Mouse (Mus musculus) embryonic facial prominence, embryonic 11.5 days (tissue): ENCODE results near the gene Olfr1221. TPM values are rescaled to one million over a fixed set of nuclear protein-coding genes. Genes with fewer than 3 reads are reported as not detected.
"Not testable (repeated sequence)": the region's sequence is repeated elsewhere in the genome, so short reads cannot be mapped to it uniquely, and the experiment has no call there.

Experiments used
- ATAC-seq: fragments of 200-750 bp; cut with Nextera tagmentation; replicated peaks from 2 replicates; pipeline ENCODE4 v1.8.0; 2017; ENCODE audit warnings: low read depth; ENCODE audit not compliant: insufficient number of reproducible peaks, low FRiP score, low TSS enrichment
- DNase-seq: peaks from one replicate; pipeline ENCODE4 v3.0.0-alpha.2; 2015; ENCODE audit warnings: low spot score
- H3K27ac ChIP-seq: fragments of 300-500 bp; sonication (generic); replicated peaks from 2 replicates; pipeline ENCODE4 v1.5.1; 2014; ENCODE audit warnings: mild to moderate bottlenecking, low read depth, low read length, control low read depth
- H3K27me3 ChIP-seq: fragments of 300-500 bp; sonication (generic); 2 replicates; pipeline ENCODE4 v1.6.1; 2014; ENCODE audit warnings: mild to moderate bottlenecking, low read length, moderate library complexity, mixed read lengths; ENCODE audit not compliant: control insufficient read depth, insufficient read depth
- H3K36me3 ChIP-seq: fragments of 300-500 bp; sonication (generic); replicated peaks from 2 replicates; pipeline ENCODE4 v1.6.1; 2014; ENCODE audit warnings: low read depth, mild to moderate bottlenecking, low read length, moderate library complexity, mixed read lengths; ENCODE audit not compliant: control insufficient read depth, insufficient read depth
- H3K4me1 ChIP-seq: fragments of 300-500 bp; sonication (generic); 2 replicates; pipeline ENCODE4 v1.6.1; 2014; ENCODE audit warnings: low read length, mixed read lengths; ENCODE audit not compliant: control insufficient read depth, insufficient read depth
- H3K4me2 ChIP-seq: fragments of 300-500 bp; sonication (generic); 2 replicates; pipeline ENCODE4 v1.6.1; 2014; ENCODE audit warnings: low read depth, mild to moderate bottlenecking, control low read depth, low read length, moderate library complexity
- H3K4me3 ChIP-seq: fragments of 300-500 bp; sonication (generic); 2 replicates; pipeline ENCODE4 v1.5.1; 2014; ENCODE audit warnings: low read depth, low read length, control low read depth
- H3K9ac ChIP-seq: fragments of 300-500 bp; sonication (generic); replicated peaks from 2 replicates; pipeline ENCODE4 v1.6.1; 2014; ENCODE audit warnings: mild to moderate bottlenecking, control low read depth, low read length
- H3K9me3 ChIP-seq: fragments of 300-500 bp; sonication (generic); replicated peaks from 2 replicates; pipeline ENCODE4 v1.6.1; 2016; ENCODE audit warnings: mild to moderate bottlenecking, low read length, inconsistent platforms, mixed read lengths; ENCODE audit not compliant: control insufficient read depth
- WGBS: fragments of 180-500 bp; shearing (Covaris S2); extraction: QIAGEN DNeasy Blood & Tissue Kit; methylation state at CpG from one replicate; pipeline ENCODE4 v1.1.7; 2014; 5-methylcytosine and 5-hydroxymethylcytosine counted together
- polyA plus RNA-seq: library from polyadenylated mRNA; unstranded; fragments of >200 nt; fragmentation: Nextera tagmentation; extraction: Ambion mirVana; gene quantifications from 2 replicates; pipeline ENCODE4 v1.2.1, GENCODE M21; 2014

Gene Olfr1221
- polyA plus RNA-seq: not detected in 2 replicates

GRCm38 (mm10) chr2:89117183-89117582, at the start of gene Olfr1221:
Gene Olfr1221 (minus strand): TSS chr2:89117283.
- Histone ChIP-seq H3K36me3 (no peaks in the 10 kb centered on the region), H3K27ac (no peak within 1 kb of the TSS), H3K4me1 (no peaks in the 10 kb centered on the region), H3K9me3 (no peaks in the 10 kb centered on the region), H3K9ac (no peak within 1 kb of the TSS), H3K4me2 (no peak within 1 kb of the TSS), H3K27me3 (no peaks in the 10 kb centered on the region), H3K4me3 (no peak within 1 kb of the TSS)
- DNase-seq (no peak), ATAC-seq (no peak)
- 88% methylated on average over 2 of the region's 2 CpGs for WGBS

GRCm38 (mm10) chr2:89164711-89165110, 47.6 kb upstream of the Olfr1221 start:
- H3K4me1 ChIP-seq, ATAC-seq, H3K27ac ChIP-seq, H3K36me3 ChIP-seq, H3K27me3 ChIP-seq, H3K9me3 ChIP-seq, DNase-seq, H3K4me2 ChIP-seq, H3K4me3 ChIP-seq, H3K9ac ChIP-seq: not testable (repeated sequence)
- 92% methylated on average over 4 of the region's 4 CpGs for WGBS

- not testable (repeated sequence) for H3K4me2 ChIP-seq, ATAC-seq, H3K27me3 ChIP-seq, H3K4me1 ChIP-seq, H3K36me3 ChIP-seq, H3K27ac ChIP-seq, H3K9me3 ChIP-seq, H3K4me3 ChIP-seq, H3K9ac ChIP-seq, DNase-seq
- 90% methylated on average over 8 of the region's 8 CpGs for WGBS
Measured at GRCm38 (mm10) chr2:89163991-89164390, 46.9 kb upstream of the Olfr1221 start, which contains the start of gene Olfr1224-ps1. Gene Olfr1224-ps1 (minus strand): TSS chr2:89164091.

GRCm38 (mm10) chr2:89151460-89151859, 34.4 kb upstream of the Olfr1221 start, which contains the start of gene Olfr1223:
Gene Olfr1223 (minus strand): TSS chr2:89151560.
- Histone ChIP-seq H3K27ac (no peak within 1 kb of the TSS), H3K4me3 (no peak within 1 kb of the TSS), H3K4me1 (no peaks in the 10 kb centered on the region), H3K9me3 (no peaks in the 10 kb centered on the region), H3K4me2 (no peak within 1 kb of the TSS), H3K9ac (no peak within 1 kb of the TSS), H3K27me3 (no peaks in the 10 kb centered on the region), H3K36me3 (no peaks in the 10 kb centered on the region)
- ATAC-seq (no peak), DNase-seq (no peak)
- 79% methylated on average over 1 of the region's 1 CpGs for WGBS

GRCm38 (mm10) chr2:89132954-89133353, 15.9 kb upstream of the Olfr1221 start, which contains the start of gene Olfr1222:
Gene Olfr1222 (minus strand): TSS chr2:89133054.
- no peak for DNase-seq
- no peak for ATAC-seq
- no peaks in the 10 kb centered on the region for H3K36me3 ChIP-seq
- H3K9me3 ChIP-seq: no peaks in the 10 kb centered on the region
- 75% methylated on average over 3 of the region's 3 CpGs for WGBS
- H3K9ac ChIP-seq: no peak within 1 kb of the TSS
- H3K4me3 ChIP-seq: no peak within 1 kb of the TSS
- no peaks in the 10 kb centered on the region for H3K27me3 ChIP-seq
- H3K4me1 ChIP-seq: no peaks in the 10 kb centered on the region
- H3K4me2 ChIP-seq: no peak within 1 kb of the TSS
- H3K27ac ChIP-seq: no peak within 1 kb of the TSS

- Histone ChIP-seq H3K27ac (no peak within 1 kb of the TSS), H3K27me3 (no peaks in the 10 kb centered on the region), H3K4me1 (no peaks in the 10 kb centered on the region), H3K9ac (no peak within 1 kb of the TSS), H3K36me3 (no peaks in the 10 kb centered on the region), H3K4me3 (no peak within 1 kb of the TSS), H3K9me3 (no peaks in the 10 kb centered on the region), H3K4me2 (no peak within 1 kb of the TSS)
- ATAC-seq (no peak), DNase-seq (no peak)
- WGBS: 69% methylated on average over 3 of the region's 3 CpGs
Measured at GRCm38 (mm10) chr2:89106735-89107134, 10.3 kb downstream of the Olfr1221 start, which contains the start of gene Olfr1220. Gene Olfr1220 (minus strand): TSS chr2:89106835.

GRCm38 (mm10) chr2:89105651-89106050, 11.4 kb downstream of the Olfr1221 start:
- Histone ChIP-seq H3K27ac (no peak overlapping the region), H3K9me3 (no peaks in the 10 kb centered on the region), H3K4me1 (no peaks in the 10 kb centered on the region), H3K27me3 (no peaks in the 10 kb centered on the region), H3K4me3 (no peak overlapping the region), H3K9ac (no peak overlapping the region), H3K36me3 (no peaks in the 10 kb centered on the region), H3K4me2 (no peak overlapping the region)
- no peak for ATAC-seq
- no peak for DNase-seq

- H3K27me3 ChIP-seq: no peaks in the 10 kb centered on the region
- no peak for DNase-seq
- 90% methylated on average over 1 of the region's 1 CpGs for WGBS
- no peak overlapping the region for H3K4me2 ChIP-seq
- no peaks in the 10 kb centered on the region for H3K4me1 ChIP-seq
- H3K4me3 ChIP-seq: no peak overlapping the region
- no peaks in the 10 kb centered on the region for H3K9me3 ChIP-seq
- no peak for ATAC-seq
- H3K27ac ChIP-seq: no peak overlapping the region
- H3K9ac ChIP-seq: no peak overlapping the region
- no peaks in the 10 kb centered on the region for H3K36me3 ChIP-seq
Measured at GRCm38 (mm10) chr2:89093848-89094247, 23.2 kb downstream of the Olfr1221 start.
